Mouse (Mus musculus) CH12F3 (cell line): ENCODE results near the gene Chka.

ENCODE experiments used
- in situ Hi-C: fragments of 300-500 bp; cut with MboI; formaldehyde crosslinking; loops from 2 replicates; pipeline ENCODE4 v1.14.3; 2020; ENCODE audit warnings: low sequenced_read_pairs

The Chka gene

DNA sequence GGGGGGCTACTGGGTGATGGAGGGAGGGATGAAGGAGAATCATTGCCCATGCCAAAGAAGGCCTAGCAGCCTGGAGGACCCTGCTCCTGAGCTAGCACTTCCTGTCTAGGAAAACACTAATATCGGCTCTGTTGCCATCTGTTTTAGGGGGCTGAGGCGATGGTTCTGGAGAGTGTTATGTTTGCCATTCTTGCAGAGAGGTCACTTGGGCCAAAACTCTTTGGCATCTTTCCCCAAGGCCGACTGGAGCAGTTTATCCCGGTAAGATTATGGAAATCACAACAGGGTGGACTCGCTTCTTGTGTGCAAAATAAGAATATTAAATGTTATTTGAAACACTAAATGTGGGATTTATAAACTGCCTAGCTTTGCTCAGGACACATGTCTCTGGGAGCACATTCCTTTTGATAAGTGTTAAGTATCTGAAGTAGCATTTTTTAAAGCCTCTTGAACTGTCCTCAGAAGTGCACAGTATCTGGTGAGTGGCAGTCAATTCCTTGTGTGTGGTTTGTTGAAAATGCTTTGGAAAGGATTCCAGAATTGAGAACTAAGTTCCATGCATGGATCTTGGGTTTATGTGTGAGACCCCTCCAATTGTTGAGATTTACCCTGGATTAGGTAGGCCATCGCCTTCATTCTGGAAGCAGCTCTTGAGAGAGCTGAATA lies 32.9 kb downstream of the Chka start:
- in situ Hi-C loops: no loop called here

DNA sequence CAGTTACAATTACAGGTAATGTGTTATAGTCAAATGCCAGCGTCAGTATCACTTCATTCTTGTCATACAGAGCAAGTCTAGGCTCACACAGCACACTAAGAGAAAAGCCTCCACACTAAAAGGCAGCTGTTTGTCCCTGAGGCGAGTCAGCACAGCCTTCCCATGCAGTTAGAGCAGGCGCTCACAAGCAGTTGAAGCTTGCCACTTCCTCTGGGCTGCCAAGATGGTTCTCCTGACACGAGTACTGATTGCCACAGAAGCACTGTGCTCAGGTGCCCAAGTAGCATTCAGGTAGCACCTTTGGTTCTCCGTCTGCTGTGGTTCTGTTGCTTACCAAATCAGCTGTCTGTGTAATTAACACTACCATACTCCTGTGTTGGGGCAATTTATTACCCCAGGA lies 37.5 kb downstream of the Chka start:
- in situ Hi-C loops: no loop called here

DNA sequence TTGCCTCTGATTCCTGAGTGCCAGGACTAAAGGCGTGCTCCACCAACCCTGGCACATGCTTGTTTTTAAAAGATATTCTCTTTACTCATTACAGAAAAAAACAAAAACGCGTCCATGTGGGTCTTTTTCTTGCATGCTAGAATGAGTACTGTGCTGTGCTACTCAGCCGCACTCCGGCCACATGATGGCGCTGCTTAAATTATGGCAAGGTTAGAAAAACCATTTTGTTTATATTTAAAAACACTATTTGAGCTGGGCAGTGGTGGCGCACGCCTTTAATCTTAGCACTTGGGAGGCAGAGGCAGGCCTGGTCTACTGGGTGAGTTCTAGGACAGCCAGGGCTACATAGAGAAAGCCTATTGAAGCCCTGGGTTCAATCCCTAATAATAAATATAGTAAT lies 38.6 kb downstream of the Chka start:
- in situ Hi-C loops: no loop called here

DNA sequence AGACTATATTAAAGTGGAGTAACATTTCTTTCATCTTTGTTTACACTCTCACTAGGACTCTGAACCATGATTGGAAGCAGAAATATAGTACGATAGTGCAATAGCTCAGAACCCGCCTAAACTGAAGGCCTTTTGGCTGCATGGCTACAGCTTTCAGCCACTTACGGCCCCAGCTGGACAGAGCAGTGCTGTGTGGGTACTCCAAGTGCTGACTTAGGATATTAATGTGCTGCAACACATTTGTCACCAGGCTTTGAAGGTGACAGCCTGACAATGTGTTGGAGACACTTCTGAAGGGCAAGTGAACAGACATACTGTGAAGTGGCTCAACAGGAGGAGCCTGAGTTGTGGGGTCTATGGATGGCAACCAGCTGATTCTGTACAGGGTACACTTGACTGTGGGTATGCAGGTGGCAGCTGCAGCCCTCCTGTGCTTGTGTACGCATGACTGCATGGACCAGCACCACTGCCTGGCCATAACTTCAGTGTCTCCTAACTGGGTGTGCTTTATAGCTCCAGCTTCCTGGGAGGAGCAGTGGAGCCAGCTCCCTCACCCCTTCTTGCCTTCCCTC lies 42.1 kb downstream of the Chka start:
- in situ Hi-C loops: no loop called here

DNA sequence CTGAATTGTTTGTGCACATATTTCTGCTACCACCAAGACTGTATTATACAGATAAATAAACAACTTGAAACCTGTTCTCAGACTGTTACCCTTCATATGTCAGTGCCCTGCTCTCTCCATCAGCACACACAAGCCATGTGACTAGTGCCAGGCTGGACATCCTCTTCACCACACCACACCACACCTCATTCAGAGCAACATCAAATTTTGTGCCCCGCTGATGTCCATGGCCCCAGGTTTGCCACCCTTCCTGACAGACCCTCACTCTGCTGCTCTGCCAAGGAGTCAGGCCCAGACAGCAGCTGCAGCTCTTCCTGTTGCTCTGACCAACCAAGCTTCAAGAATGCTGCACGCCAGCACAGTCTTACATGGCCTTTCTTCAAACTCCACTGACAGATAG lies 42.7 kb downstream of the Chka start:
- in situ Hi-C loops: no loop called here

DNA sequence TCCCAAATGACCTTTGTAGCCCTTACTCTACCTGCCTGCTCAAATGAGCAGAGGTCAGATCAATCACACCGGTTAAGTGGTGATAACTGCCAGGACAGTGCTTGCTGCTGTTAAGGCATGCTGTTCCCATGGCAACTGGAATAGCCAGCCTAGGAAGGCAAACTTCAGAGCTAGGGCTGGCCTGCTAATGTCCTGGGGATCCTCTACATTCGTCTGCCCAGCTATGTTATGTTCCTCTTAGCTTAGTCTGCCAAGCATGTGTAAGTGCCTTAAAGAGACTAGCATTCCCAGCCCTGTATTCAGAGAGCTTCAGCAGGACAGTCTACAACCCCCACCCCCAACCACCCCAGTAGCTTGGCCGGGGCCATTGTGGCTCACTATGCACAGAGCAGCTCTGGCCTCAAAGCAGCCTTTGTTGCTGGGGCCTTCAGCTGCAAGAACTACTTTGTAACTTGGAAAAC lies 43.6 kb downstream of the Chka start:
- in situ Hi-C loops: no loop called here

DNA sequence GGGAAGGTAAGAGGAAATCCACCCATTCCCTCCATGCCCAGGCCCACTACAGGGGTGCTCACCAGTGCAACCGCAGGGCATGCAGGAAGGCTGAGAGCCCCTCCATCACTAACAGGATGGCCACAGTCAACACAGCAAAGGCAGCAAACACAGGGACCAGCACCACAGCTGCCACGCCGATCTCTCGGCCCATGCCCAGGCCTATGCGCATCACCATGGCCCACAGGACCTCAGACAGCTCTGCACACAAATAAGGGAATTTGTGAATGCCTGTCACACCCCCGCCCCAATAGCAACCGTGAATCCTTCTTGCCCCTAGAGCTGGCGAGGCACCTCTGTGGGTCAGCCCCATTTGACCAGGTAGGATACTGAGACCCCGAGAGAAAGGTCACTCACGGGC lies 44.6 kb downstream of the Chka start:
- in situ Hi-C loops: no loop called here

DNA sequence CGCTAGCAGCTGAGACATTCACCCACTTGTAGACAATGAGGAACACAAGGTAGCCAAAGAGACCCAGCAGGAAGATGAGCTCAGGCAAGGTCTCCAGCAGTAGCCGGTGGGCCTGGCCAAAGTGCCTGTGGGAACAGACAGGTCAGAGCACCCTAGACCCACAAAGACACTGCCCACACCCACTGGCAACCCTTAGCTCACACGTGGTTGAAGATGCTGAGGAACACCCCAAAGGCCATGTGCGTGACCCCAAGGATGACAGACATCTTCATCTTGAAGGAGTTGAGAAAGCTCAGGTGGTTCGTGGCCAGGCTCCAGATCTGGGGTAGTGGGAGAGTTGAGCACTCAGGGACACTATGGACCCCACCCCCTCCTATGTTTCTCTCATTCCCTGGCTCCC lies 46.0 kb downstream of the Chka start:
- in situ Hi-C loops: no loop called here

DNA sequence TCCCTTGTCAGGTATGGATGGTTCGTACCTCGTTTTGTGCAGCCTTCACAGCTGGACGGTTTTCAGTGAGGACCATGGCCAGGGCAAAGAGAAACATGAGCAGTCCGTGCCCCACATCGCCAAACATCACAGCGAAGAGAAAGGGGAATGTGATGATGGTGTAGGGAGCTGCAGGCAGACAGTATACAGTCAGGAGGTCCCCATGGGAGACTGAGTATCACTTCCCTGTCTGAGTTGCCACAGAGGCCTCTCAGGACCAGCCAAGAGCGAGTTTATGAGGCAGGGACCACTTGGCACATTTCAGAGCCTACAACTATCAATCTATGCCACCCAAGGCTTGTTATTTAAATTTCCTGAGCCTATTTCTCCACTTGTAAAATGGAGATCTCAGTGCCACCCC lies 47.4 kb downstream of the Chka start:
- in situ Hi-C loops: no loop called here

DNA sequence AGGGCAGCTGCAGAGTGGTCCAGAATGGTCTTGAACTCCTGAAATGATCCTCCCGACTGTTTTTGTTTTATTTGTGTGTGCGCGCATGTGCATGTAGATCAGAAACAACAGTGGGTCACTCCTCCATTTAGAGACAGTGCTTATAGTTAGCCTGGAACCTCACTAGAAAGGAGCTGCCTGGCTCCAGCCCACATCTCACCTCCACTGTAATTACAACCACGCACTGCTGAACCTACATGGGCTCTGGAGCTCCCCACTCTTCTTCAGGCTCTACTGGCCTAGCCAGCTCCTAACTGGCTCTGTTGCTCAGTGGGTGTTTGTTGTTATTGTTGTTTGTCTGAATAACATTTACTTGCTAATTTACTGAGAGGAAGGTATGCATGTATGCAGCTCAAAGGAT lies 48.0 kb downstream of the Chka start:
- in situ Hi-C loops: no loop called here

DNA sequence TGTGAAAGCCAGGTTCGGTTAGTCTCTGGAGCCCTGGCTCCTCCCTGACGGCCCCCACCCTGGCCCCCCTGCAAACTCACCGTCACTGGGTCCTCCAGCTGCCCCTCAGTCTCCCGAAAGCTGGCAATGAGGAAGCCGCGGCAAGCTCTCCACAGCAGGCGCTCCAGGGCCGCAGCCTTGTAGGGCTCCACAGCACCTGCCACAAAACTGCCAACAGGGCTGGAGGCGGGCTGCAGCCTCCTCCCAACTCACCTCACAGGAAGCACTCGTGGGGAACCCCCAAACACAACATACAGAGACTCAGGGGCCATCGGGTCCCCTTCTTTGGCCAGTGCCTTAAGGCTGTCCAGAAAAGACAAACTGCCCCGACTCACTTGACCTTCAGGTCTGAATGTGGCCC lies 51.4 kb downstream of the Chka start:
- in situ Hi-C loops: no loop called here

DNA sequence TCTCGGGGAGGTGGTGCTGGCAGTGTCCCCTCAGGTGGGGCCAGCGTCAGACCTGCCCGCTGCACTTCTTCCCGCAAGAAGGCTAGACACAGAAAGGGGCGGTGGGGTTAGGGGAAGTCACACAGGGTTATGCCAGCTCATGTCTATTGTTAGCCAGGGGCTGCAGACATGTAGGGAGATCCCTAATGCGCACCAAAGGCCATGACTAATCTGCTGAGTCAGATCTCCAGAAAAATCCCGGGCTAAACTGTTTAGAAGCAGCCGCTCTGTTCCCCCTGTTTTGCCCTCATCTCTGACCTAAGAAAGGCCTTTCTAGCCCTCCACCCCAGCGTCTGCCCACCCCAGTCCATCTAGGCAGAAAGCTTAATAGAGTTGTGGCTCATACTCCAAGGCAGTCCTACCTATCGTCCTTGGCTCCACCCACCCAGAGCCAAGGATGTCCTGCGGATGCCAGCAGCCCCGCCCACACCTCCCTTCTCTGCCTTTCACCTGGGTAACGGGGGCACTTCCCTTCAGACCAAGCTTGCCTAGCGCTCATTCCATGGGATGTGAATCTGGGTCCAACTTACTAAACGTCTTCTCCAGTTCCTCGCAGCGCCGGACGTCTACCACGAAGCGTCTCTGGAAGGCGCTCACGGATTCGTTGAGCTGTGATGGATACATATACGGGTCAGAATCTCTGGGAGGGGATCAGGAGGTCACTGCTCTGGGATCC lies 52.2 kb downstream of the Chka start:
- in situ Hi-C loops: no loop called here

DNA sequence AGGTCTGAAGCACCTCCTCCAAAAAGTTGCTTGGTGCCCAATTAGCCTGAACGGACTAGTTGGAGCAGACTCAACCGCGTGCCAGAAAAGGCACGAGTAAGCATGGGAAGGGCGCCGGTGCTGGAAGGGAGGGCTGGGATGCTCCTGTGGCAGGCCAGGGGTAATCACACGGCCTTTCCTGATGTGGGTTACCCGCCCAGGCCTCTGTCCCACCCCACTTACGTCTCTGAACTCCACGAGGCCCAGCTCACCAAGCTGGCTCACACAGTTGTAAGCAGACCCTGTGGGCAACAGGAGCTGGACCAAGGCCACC lies 52.7 kb downstream of the Chka start:
- in situ Hi-C loops: no loop called here

DNA sequence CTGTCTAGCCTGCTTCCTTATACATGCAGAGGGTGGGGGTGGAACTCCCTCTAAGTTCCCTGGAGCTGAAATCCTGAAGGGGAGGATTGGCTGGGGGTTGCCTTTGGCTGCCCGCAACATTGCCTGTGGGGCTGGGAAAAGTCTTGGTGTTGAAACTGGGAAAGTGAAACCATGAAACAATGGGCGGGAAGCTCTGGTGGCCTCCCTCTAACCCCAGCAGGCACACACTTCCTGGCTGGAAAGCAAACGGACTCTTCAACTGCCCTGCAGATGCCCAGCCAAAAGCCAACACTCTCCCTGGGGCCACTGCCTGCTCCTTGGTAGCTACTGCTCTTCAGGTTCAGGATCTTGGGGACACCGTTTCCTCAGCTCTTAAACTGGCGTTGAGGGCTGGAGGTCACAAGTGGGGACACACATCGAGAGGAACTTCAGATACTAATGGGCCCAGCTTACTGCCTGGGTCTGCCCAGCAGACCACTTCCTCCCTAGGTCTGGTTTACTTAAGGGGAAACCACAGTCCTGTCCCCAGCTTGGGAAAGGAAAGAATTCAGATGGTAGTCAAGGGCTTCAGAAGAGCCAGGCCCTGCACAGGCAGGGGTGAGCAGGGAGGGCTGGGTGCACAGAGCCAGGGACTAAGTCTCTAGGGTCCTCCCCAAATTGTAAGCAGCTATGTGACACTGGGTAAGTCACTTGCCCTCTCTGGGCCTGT lies 53.8 kb downstream of the Chka start:
- in situ Hi-C loops: no loop called here

DNA sequence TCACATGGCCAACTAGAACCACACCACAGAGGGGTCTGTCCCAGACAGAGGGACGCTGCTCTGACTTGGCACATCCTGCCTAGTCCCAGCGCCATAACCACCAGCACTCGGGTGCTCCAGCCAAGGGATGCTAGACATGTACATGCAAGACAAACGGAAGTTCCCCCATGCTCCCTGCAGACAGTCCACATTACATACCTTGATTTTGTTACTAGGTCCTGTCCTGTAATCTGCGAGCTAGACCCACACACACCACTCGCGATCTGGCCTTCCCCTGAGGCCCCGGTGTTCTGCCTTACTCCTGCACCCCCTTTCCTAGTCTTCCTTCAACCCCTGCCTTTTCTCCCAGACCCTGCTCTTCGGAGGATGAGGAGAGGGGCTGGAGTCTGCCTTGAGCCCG lies 54.8 kb downstream of the Chka start:
- in situ Hi-C loops: no loop called here

DNA sequence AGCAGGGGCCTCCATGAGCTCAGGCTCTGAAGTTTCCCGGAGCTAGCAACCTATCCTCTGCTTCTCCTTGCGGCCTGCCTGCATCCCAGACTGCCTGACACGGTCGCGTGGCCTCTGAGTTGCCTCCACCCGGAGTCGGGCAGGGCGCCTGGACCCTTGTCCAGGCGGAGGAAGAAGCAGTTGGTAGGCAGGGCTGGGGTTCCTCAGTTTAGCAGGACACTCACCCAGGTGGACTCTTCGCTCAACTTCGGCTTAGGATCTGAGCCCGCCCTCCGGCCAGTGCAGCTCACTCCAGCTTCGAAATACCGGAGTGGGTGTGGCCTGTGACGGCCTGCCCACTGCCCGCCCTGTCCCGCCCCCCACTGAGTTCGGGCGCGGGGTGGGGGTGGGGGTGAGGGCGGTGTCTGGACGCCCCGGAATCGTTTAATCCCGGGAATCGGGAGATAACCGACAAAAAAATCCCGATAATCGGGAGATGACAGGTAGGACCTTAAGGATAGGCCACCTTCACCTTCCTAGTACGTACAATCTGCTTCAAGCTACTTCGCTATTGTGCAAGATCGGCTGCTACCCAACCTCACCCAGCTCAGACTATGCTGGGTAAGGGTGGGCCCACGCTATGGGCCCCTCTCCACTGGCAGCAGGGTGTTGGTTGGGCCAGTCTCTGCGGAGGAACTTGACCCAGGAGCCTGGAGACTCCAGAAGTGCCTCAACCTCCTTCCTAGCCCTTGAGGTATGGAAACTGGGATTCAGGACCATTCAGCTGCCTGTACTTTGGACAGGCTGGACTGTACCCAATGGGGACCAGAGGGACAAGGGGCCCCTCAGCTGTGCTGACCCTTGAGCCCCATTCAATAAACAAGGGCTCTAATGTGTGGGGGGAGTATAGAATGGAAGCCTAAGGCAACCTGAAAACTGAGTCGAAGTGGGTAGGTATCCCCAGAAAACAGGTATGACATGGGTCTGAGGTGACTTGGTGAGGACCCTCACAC lies 55.5 kb downstream of the Chka start, which contains the start of gene Tcirg1:
TSS of gene Tcirg1 (minus strand) at position 339 of the 992 bp plus-strand sequence.
- in situ Hi-C loops: no loop called here

DNA sequence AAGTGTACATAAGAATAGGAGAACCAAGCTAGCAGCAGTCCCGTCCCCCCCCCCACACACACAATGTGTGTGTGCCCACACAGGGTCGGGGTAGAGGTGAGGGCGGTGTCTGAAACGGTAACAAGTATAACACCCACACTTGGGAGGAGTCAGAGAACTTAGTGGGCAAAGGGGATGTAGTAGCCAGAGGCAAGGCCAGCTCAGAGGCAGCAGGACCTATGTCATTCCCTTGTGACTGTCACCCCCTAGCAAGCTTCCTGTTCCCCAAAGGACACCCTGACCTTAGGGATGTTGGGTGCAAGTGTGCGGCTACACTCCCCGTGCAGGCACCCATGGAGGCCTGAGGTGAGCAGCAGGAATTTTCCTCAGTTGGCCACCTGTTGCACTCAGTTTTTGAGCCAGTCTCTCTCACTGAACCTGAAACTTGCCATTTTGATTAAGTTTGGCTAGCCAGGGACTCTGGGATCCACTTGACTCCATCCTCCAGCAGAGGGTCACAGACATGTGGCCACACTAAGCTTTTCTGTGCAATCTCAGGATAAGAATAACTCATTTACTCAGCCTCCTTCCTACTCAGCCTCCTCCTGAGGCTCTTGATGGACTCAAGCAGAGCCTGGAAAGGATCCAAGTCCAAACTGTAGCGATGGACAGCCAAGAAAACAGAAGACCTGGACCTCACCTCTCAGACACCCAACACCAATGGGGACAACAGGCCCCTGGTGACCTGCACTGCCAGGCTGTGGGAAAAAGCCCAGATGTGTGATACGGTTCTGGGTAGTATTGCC lies 56.5 kb downstream of the Chka start:
- in situ Hi-C loops: no loop called here

DNA sequence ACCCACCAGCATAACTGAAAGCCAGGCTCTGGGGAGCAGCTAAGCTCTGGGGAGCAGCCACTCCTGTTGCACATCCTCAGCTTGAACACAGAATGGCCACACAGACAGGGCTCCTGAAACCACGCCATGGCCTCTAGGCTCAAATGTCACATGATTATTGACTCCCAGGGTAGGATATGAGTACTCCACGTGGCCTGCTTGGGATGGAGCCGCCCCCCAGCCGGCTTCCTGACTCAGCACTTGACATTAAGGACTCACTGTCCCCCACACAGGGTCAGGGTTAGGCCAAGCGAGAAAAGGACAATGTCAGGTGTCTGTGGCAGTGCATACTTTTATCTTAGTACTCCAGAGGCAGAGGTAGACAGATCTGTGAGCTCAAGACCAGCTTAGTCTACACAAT lies 58.6 kb downstream of the Chka start:
- in situ Hi-C loops: no loop called here

DNA sequence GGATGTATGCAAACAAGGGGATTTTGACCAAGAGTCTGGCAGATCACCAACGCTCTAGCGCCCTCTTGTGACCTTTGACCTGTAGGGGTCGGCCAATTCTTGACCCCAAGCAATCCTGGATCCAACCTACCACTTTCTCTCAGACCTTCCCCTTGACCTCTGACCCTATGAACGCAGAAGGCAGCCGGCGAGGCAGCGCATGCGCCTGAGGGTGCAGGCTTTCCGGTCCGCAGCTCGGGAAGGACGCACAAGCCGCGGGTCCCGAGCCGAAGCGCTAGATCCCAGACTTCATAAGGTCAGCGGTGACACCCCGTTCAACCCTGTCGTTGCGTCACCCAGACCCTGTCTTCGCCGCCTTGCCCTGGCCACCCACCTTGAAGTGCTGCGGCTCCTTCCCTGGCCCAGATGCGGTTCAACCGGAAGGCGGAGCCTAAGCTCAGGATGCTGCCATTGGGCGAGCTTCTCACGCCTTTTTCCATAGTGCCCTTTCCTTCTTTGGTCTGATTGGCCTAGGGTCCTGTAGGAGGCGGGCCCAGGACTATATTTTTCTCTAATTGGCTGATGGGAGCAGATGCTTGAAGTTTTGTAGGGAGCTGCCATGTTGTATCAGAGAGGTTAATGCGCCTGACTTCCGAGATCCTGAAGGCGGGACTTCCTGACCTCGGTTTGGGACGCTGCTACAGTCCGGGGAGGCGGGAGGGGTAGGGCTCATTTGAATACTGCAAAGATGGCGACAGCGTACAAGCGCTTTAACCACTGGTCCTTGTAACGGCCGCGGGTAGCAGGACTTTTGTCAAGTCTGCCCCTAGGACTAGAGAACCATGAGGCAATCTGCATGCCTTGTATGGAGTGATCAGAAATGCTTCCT lies 61.0 kb downstream of the Chka start, which contains the start of gene Ndufs8:
TSS of gene Ndufs8 (minus strand) at position 438 of the 868 bp plus-strand sequence.
- in situ Hi-C loops: no loop called here
